Mouse (Mus musculus) kidney, adult 9 months (tissue): ENCODE data around the gene Coro1c.

Experiments
- DNase-seq: peaks from one replicate; pipeline ENCODE4 v3.0.0; 2022

Gene Coro1c

DNA sequence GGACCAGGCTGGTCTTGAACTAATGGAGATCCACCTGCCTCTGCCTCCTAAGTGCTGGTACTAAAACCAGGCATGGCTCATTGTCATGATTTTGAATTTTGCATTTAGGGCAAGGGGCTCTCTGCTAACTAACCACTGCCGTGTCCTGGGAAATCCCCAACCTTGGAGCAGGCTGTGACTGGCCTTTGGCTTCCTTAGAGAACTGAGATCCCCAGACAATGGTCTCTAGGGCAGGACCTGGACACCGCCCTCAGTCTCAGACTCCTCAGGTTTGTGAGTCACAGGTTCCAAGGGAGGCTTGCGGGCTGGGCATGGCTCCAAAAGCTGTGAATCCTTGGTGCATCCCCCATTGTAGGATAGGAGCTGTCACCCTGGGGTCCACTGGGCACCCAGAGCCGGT, 81.9 kb downstream of the Coro1c start:
- DNase-seq = no peak

DNA sequence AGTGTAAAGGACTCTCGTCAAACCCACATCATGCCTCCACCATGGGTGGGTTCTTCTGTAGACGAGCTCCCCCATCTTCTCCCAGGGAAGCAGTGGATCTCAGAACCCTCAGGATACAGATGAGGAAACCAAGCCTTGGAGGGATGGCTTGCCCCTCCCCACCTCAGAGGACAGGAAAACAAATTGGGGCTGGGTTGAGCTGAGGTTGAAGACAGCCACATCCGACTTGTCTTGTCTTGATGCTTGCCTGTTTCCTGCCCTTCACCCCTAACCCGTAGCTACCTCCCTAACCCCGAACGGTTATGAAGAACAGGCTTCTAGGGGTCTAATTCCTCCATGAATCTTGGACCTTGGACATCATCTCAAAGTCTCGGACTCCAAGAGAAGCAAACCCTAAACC, 83.0 kb downstream of the Coro1c start:
- no peak for DNase-seq

DNA sequence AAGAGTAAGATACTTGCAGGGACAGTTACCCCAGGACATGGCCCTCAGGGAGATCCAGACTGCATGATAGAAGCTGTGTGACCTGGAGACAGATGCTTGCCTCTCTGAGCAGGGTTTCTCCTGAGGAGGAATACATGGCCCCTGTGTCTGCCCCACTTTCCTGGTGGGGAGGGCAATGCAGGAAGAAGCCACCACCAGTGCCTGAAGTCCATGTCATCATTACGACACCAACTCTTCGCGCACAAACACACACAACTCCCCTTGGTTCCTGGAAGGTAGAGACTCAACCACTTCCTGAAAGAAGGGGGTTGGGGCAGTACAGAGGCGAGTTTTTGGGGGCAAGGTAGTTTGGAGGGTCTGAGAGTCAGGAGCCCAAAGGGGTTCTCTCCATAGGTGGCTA, 84.3 kb downstream of the Coro1c start:
- no peak for DNase-seq

DNA sequence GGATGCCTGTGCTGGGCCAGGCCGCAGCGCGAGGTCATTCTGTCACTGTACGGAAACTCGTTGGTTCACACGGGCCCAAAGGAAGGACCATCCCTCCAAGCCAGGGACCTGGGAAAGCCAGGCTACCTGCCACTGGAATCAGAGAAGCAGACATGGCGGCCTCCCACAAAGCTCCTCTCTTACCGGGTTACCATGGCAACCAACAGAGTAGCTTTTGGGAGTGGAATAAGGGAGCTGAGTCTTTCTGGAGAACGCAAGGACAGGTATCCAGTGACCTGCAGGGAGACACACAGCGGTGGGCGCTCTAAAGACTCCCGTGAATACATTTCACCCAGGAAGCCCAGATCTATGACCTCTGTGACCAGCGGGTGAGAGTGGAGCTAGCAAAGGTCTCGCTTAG, 90.0 kb downstream of the Coro1c start:
- no peak for DNase-seq

DNA sequence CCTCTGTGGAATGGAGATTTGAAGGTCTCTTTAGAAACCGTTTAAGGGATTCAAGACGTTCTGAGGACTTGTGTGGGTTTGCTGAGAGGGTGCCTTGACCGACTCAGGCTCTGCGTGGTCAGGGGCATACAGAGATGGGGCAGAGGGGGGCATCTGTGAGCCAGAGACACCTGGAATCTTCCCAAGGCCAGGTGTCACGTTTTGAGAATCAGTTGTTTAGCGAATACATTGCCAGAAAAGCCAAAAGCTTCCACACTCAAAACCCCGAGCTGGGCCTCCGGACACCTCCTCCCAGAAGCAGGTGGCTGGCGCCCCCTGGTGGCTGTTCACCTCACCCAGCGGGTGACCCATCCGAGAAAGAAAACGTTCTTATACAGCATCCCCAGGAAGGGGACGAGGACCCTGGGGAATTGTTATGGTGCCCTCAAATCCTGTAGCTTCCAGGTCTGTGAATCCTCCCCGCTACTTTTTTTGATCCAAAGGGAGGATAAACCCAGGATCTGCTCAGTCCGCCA, 92.9 kb downstream of the Coro1c start:
- DNase-seq = peak; percentile 55

DNA sequence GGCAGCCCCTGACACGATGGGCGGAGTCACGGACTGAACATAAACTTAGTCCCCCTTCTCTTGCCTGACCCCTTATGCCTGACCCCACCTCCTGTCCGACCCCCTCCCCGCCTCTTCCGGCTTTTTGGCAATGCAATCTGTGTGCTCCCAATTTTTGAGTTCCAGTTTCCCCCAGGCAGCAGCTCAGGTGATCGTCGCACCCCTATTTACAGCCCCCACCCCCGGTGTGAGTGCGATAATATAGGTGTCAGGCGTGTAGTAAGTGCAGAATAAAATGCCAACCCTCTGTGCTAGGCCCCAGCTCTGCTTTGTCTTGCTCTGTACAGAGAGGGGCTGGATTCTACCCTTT, 93.5 kb downstream of the Coro1c start:
- DNase-seq = no peak

DNA sequence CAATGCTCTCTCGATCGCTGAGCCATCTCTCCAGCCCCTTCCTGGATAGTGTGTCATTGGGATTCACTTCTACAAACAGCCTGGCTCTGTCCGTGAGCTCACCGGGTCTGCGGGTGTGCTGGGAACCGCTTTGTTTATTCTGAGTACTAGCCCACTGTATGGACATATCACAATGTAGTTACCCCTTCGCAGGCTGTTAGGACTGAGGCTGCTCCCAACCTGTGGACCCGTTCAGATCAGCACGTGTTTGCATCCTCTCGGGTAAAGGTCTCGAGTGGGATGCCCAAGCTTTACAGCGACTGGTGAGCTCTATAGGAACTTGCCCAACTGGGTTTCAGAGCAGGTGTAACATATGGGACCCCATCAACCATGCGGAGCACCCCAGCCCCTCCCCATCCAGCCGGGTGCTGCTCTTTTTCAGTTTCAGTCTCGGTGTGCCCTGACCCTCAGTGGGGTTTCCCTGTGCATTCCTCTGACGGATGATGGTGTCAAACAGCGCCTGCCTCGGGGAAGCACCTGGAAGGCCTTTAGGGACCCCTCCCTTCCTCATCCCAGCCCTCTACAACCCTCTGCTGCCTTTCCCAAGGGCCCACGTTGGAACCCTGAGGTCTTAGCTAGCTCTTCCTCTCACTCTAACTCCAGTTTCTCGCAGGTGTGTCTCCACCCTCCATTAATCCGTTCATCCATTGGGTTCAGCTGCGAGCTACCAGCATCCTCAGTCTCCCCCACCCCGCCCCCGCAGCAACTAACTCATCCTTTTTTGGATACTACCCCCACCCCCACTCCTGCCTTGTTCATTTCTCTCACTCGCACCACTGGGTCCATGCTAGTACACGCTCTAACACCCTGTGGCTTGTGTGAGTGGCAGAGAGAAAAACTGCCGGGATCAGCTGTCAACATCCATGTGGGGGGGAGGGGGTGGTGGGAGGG, 94.2 kb downstream of the Coro1c start:
- DNase-seq = no peak

DNA sequence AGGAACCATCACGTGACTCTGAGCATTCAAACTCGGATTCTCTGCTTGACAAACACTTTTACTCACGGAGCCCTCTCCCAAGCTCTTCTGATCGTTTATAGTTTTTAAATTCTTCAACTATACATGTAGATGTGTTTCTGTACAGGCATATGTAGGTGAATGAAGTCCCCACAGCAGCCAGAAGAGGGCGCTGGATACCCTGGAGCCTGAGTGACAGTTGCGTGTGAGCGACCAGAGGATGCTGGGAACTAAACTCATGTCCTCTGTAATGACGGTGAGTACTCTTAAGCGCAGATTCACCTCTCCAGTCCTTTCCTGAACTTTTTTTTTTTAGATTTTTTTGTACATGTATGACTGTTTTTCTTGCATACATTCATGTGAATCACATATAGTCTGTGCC, 95.0 kb downstream of the Coro1c start:
- DNase-seq = peak; percentile 31

DNA sequence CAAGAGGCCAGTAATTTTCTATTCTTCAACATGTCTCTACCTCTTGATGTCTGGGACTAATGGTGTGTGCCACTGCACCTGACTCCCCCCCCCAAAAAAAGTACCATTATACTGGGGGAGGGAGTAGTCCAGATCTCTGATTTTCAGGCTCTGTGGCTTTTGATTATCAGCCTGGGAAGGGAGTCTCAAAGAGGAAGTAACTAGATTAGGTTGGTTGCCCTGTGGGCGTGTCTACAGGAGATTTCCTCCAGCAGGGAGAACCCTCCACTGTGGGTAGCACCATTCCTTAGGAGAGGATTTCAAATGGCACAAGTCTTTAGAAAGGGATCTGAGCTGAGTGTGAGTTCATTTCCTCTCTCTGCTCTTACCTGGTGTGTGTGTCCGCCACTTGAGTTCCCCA, 95.9 kb downstream of the Coro1c start:
- DNase-seq = no peak

DNA sequence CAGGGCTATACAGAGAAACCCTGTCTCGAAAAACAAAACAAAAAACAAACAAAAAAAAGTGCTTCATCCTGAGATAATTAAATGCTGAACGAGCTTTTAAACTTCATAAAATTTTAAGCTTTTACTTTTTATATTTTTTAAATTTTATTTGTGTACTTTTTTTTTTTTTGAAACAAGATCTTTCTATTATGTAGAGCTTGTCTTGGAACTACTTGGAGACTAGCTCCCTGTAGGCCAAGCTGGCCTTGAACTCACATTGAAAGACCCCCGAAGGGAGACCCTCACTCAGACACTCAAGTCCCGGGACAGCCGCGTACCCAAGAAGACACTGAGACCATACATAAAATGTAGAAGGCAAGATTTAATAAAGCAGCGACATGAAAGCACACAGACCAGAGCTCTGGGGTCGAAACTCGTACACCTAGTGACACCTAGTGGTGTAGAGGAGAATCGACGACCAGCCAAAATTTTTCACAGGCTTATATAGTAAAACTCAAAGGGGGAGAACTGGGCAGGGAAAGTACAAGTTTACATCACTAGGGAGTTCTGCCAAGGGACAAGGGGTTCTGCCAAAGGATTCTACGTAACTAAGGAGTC, 96.6 kb downstream of the Coro1c start:
- DNase-seq = peak; percentile 57

DNA sequence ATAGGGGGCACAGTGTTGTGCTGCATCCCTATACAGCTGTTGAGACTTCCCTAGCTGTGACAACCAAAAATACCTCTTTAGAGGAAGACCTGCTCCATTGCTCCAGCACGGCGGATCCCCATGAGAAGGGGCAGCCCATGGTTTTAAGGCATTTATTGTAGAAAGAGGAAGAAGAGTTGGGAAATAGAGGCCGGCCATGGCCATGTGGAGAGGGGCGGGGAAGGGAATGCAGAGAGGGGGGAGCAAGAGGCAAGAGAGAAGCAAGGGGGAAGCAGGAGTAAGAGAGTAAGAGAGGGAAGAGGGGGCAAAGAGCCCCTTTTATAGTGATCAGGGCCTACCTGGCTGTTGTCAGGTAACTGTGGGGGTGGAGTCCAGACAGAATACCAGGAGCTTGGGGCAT, 98.4 kb downstream of the Coro1c start:
- no peak for DNase-seq

DNA sequence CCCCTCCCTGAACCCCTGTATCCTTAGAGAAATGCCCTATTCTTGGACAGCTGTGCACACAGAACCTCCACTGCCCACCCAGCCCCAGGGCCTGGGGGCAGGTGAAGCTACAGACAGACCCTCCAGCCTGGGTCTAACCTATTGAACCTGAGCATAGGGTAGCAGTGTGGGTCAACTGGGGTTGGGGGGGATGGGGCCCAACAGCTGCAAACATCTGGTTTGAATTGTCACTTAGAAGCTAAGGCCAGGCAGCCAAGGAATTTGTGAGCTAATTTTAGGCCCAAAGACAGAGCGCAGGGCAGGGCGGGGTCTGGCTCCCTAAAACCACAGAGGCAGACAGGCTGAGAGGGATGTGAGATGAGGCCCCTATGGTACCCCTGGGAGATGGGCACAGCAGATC, 100.4 kb downstream of the Coro1c start:
- no peak for DNase-seq

DNA sequence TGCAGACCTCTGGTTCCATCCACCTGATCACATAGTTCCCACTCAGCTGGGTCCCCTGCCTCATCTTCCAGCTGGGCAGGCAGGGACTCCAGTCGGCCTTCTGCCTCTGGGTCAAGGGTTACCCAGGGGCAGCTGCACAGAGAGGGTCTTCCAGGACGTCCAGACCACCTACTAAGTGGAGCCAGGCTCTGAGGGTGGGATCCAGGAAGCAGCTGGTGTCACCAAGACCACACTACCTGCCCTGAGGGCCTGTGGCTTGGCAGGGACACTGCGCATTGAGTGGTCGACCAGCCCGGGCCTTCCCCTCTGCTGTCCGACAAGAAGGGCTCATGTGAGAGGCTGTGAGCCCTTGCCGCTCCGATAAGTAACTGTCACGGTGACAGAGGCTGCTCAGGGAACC, 100.8 kb downstream of the Coro1c start:
- no peak for DNase-seq

DNA sequence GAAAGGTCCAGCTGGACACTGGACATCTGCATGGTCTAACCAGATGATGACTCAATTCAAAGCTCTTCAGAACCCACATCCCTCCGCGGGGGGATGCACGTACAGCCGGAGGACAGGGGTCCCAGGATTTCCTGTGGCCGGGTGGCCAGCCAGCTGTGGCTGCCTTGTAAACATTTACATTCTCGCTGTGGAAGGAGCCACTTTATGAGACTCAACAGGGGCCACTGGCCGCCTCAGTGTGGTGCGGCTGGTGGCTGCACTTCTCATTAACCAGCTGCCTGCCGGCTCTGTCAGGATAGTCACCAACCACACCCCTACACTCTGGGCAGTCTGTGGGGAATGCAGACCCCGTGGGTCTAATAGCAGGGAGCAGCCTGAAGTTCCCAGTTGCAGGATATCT, 102.1 kb downstream of the Coro1c start:
- no peak for DNase-seq

DNA sequence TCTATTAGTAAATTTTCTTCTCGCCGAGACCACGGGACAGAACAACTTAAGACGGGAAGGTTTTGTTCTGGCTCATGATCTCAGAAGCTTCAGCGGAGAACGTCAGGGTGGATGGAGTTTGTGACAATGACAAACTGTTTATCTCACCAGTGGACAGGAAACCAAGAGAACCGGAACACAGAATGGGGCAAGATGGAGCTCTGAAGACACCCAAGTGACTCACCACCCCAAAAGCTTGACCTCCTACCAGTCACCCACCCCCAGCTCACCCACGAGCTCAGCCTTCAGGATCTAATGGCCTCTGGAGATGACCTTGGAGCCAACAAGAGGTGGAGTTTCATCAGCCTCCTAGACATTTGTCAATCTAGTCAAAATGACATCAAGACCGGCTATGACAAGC, 103.3 kb downstream of the Coro1c start:
- no peak for DNase-seq

DNA sequence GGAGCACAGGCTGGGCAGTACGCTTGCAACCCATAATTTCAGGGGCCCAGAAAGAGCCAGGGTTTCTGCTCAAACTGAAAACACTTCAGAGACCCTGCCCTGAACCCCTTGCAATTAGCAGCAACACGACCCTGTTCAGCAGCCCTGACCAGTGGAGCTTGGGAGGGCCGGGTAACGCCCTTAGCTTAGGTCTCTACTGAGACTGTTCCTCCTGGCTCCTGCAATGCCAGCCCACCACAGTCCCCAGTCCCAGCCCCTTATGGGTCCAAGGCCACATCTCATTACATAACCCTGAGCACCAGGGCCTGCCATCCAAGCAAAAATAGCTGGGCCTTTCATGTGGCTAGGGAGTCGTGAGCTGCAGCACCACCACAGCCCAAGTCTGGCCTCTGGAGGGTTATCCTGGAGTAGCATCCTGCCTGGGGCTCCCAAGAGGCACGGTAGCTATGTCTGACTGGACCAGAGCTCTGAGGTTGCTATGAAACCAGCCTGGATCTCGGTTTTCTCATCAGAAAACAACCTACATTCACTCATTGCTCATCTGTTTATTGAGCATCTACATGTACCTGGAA, 104.1 kb downstream of the Coro1c start:
- no peak for DNase-seq

DNA sequence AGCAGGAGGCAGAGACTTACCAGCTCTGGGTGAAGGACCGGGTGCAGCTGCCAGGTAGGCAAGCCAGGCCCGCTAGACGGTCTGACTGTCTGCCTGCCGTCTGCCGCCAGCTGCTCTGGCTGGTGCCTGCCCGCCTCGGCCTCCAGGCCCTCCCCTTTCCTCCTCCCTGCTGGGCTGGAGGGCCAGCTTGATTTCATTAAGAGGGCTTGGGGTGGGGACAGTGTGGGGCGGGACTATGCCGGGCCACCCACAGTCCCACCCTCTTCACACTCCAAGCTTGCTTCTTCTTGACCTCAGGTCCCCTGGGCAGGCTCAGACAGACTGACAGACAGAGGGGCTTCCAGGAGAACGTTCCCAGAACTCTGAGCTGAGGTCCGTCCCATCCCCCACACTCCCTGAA, 108.3 kb downstream of the Coro1c start, which contains the start of gene Tmem119:
Tmem119 (minus strand) TSS at position 237 of the 400 bp plus-strand sequence.
- DNase-seq = no peak

DNA sequence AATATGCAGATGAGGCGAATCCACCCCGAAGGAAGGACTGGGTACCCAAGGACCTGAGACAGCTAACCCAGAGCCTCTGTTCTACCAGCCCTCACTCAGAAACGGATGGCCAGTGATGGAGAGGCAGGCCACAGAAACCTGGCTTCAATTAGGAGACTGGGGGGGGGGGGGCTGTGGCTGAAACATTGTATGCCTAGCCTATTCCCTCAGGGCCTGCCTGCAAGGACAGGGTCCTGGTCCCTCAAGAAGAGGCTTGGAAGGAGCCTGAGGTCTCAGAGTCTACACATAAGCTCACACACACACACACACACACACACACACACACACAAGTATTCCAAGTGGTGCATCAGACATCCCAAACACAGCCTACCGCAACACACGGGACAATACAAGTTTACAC, 108.9 kb downstream of the Coro1c start:
- DNase-seq = no peak

DNA sequence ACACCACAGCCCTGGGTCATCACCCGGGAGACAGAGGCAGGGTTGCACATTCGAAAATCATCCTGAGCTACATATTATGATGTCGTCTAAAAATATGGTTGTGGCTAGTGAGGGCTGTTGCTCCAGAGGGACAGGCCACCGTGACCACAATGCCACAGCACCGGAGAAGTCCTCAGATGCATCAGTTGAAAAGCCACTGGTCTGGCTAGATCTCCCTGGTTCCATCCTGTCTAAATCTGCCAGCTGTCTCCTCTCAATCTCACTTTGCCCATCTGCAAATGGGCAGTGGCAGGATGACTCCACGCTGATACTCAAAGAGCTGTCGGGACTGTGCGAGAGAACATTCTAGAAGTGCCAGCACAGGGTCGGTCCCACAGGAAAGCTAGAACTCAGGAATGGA, 110.0 kb downstream of the Coro1c start:
- no peak for DNase-seq

DNA sequence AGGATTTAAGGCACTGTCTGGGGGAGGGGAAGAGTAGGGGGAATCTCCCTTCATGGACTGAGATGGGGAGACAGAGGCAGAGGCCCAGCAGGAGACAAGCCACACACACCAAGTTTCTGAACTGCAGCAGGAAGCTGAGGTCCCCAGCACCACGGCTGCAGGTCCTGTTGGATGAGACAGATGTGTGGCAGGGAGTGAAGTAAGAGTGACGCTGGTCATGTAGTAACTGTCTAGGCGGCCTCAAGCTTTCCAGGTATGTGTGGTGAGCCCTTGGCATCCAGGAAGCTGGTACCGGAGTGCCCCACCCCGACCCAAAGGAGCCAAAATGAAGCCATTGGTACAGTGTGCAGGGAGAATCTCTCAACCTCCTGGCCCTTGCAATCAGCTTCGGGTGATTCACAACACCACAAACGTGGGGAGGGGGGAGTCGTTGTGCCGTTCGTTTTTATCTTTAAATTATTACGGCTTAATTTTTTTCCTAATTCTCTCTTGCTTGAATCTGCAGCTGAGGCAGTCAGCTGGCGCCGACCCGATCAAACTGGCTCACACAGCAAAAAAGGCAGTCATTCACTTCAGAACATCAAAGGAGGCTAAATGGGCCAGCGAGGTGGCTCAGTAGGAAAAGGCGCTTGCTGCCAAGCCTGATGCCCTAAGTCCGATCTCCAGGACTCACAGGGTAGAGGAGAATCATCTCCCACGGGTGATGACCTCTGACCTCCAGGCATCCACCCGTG, 111.2 kb downstream of the Coro1c start:
- DNase-seq = no peak

DNA sequence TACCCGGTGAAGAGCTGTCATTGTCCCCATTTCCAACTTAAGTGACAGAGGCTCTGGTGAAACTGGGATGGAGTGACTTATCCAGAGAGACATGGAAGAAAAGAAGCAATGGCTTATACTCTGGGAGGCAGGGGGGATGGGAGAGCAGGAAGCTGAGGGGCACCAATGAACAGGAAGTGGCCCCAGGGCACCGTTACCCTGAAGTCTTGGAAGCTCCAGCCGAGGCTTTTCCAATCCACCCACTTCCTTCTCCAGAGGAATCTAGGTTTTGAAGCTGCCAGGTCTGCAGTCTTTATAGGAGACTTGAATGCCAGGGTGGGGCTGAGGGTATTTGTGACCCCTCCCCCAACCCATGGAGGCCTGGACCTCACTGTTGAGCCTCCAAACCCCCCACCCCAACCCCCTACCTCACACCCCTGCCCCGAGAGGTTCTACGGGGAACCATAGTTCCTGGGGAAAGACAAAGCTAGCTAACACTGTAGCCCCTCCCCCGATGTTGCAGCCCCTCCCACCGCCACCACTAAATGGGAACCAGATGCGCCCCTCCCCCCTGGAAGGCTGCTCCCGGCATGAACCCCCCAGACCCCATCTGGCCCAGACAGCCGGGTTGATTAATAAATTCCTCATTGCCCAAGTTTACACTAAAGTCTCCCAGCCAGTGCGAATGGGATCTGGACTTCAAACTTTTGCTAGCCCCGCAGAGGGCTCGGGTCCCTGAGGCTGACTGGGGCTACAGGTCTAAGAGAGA, 112.0 kb downstream of the Coro1c start:
- DNase-seq = no peak
